Mouse (Mus musculus) bone marrow, adult 2 months (tissue): ENCODE measurements around the gene Prr5l.

Source experiments
- CTCF ChIP-seq: fragments of 200-500 bp; IDR thresholded peaks from 2 replicates; pipeline ENCODE4 v1.5.1; 2011; ENCODE audit warnings: low read length, control low read depth; ENCODE audit not compliant: control insufficient read depth, insufficient read depth
- POLR2A ChIP-seq: fragments of 200-500 bp; IDR thresholded peaks from 2 replicates; pipeline ENCODE4 v1.6.1; 2011; ENCODE audit warnings: low read depth, mild to moderate bottlenecking, control low read depth, low read length, borderline replicate concordance; ENCODE audit not compliant: control insufficient read depth

GRCm38 (mm10) chr2:101809640-101810305, 73.1 kb downstream of the Prr5l start:
- TF ChIP-seq POLR2A (no peak), CTCF (no peak)
